Mouse (Mus musculus): Measurements from ENCODE around the gene Nedd9. TPM values are rescaled to one million over a fixed set of nuclear protein-coding genes. Genes with fewer than 3 reads are reported as not detected.

Gene Nedd9
- polyA plus RNA-seq, 1 experiment = 0.16 TPM

- H3K4me3 ChIP-seq (replicated peaks) = no peak overlapping the region
- peaks cover 5% of the 10 kb centered on the region for H3K27me3 ChIP-seq (replicated peaks)
- H3K4me1 ChIP-seq = peaks cover 7% of the 10 kb centered on the region; the same call in 1 of the 2 replicates
- H3K36me3 ChIP-seq (replicated peaks; ENCODE audit: low read length) = no peaks in the 10 kb centered on the region
- TF ChIP-seq GATA1 (IDR thresholded peaks at IDR 0.05; ENCODE audit: borderline replicate concordance, low read length) = no peak
- TF ChIP-seq FLI1 (IDR thresholded peaks at IDR 0.05; ENCODE audit: low read length) = no peak
- H3K9me3 ChIP-seq = no peaks in the 10 kb centered on the region
These were observed 84.6 kb downstream of the Nedd9 start for GRCm38 (mm10) chr13:41402441-41403003.

- Histone ChIP-seq H3K9me3 (no peaks in the 10 kb centered on the region), H3K4me3 (replicated peaks) (no peak overlapping the region), H3K4me1 (peaks cover 7% of the 10 kb centered on the region; the same call in 1 of the 2 replicates), H3K36me3 (replicated peaks; ENCODE audit: low read length) (no peaks in the 10 kb centered on the region), H3K27me3 (replicated peaks) (peaks cover 5% of the 10 kb centered on the region)
- TF ChIP-seq GATA1 (IDR thresholded peaks at IDR 0.05; ENCODE audit: borderline replicate concordance, low read length) (no peak), FLI1 (IDR thresholded peaks at IDR 0.05; ENCODE audit: low read length) (no peak)
These were observed 85.4 kb downstream of the Nedd9 start for GRCm38 (mm10) chr13:41401775-41402174.

- no peak overlapping the region for H3K4me3 ChIP-seq (replicated peaks)
- H3K9me3 ChIP-seq = no peaks in the 10 kb centered on the region
- TF ChIP-seq GATA1 (IDR thresholded peaks at IDR 0.05; ENCODE audit: borderline replicate concordance, low read length) = no peak
- no peak for TF ChIP-seq FLI1 (IDR thresholded peaks at IDR 0.05; ENCODE audit: low read length)
- peaks cover 7% of the 10 kb centered on the region; the same call in 1 of the 2 replicates for H3K4me1 ChIP-seq
- H3K36me3 ChIP-seq (replicated peaks; ENCODE audit: low read length) = no peaks in the 10 kb centered on the region
- peaks cover 5% of the 10 kb centered on the region for H3K27me3 ChIP-seq (replicated peaks)
These were observed 86.9 kb downstream of the Nedd9 start for GRCm38 (mm10) chr13:41400289-41400688.

GRCm38 (mm10) chr13:41392191-41392590 lies 95.0 kb downstream of the Nedd9 start:
- TF ChIP-seq GATA1 (IDR thresholded peaks at IDR 0.05; ENCODE audit: borderline replicate concordance, low read length) = no peak
- TF ChIP-seq FLI1 (IDR thresholded peaks at IDR 0.05; ENCODE audit: low read length) = no peak
- Histone ChIP-seq H3K4me1 (no peaks in the 10 kb centered on the region), H3K9me3 (no peaks in the 10 kb centered on the region), H3K36me3 (replicated peaks; ENCODE audit: low read length) (no peaks in the 10 kb centered on the region), H3K4me3 (replicated peaks) (no peak overlapping the region), H3K27me3 (replicated peaks) (no peaks in the 10 kb centered on the region)

- TF ChIP-seq GATA1 (IDR thresholded peaks at IDR 0.05; ENCODE audit: borderline replicate concordance, low read length) = no peak
- TF ChIP-seq FLI1 (IDR thresholded peaks at IDR 0.05; ENCODE audit: low read length) = no peak
- no peaks in the 10 kb centered on the region for H3K36me3 ChIP-seq (replicated peaks; ENCODE audit: low read length)
- H3K4me3 ChIP-seq (replicated peaks) = no peak overlapping the region
- H3K27me3 ChIP-seq (replicated peaks) = no peaks in the 10 kb centered on the region
- H3K9me3 ChIP-seq = no peaks in the 10 kb centered on the region
- no peaks in the 10 kb centered on the region for H3K4me1 ChIP-seq
These were observed 96.5 kb downstream of the Nedd9 start for GRCm38 (mm10) chr13:41390698-41391097.

GRCm38 (mm10) chr13:41386581-41386980 lies 100.6 kb downstream of the Nedd9 start:
- no peaks in the 10 kb centered on the region for H3K27me3 ChIP-seq (replicated peaks)
- no peak for TF ChIP-seq GATA1 (IDR thresholded peaks at IDR 0.05; ENCODE audit: borderline replicate concordance, low read length)
- TF ChIP-seq FLI1 (IDR thresholded peaks at IDR 0.05; ENCODE audit: low read length) = no peak
- H3K4me3 ChIP-seq (replicated peaks) = no peak overlapping the region
- H3K9me3 ChIP-seq = no peaks in the 10 kb centered on the region
- H3K4me1 ChIP-seq = peaks cover 7% of the 10 kb centered on the region
- H3K36me3 ChIP-seq (replicated peaks; ENCODE audit: low read length) = no peaks in the 10 kb centered on the region

GRCm38 (mm10) chr13:41384896-41385295 lies 102.3 kb downstream of the Nedd9 start:
- Histone ChIP-seq H3K9me3 (no peaks in the 10 kb centered on the region), H3K4me1 (peaks cover 19% of the 10 kb centered on the region), H3K36me3 (replicated peaks; ENCODE audit: low read length) (no peaks in the 10 kb centered on the region), H3K27me3 (replicated peaks) (peaks cover 4% of the 10 kb centered on the region), H3K4me3 (replicated peaks) (no peak overlapping the region)
- TF ChIP-seq GATA1 (IDR thresholded peaks at IDR 0.05; ENCODE audit: borderline replicate concordance, low read length) (no peak), FLI1 (IDR thresholded peaks at IDR 0.05; ENCODE audit: low read length) (no peak)

- H3K9me3 ChIP-seq = no peaks in the 10 kb centered on the region
- no peak overlapping the region for H3K4me3 ChIP-seq (replicated peaks)
- peaks cover 4% of the 10 kb centered on the region for H3K27me3 ChIP-seq (replicated peaks)
- peaks cover 20% of the 10 kb centered on the region for H3K4me1 ChIP-seq
- no peaks in the 10 kb centered on the region for H3K36me3 ChIP-seq (replicated peaks; ENCODE audit: low read length)
- TF ChIP-seq FLI1 (IDR thresholded peaks at IDR 0.05; ENCODE audit: low read length) = no peak
- TF ChIP-seq GATA1 (IDR thresholded peaks at IDR 0.05; ENCODE audit: borderline replicate concordance, low read length) = no peak
These were observed 104.5 kb downstream of the Nedd9 start for GRCm38 (mm10) chr13:41382635-41383034.

- Histone ChIP-seq H3K36me3 (replicated peaks; ENCODE audit: low read length) (no peaks in the 10 kb centered on the region), H3K27me3 (replicated peaks) (peaks cover 4% of the 10 kb centered on the region), H3K4me3 (replicated peaks) (peak overlapping the region; percentile 35), H3K4me1 (peaks cover 20% of the 10 kb centered on the region), H3K9me3 (no peaks in the 10 kb centered on the region)
- TF ChIP-seq FLI1 (IDR thresholded peaks at IDR 0.05; ENCODE audit: low read length) (no peak), GATA1 (IDR thresholded peaks at IDR 0.05; ENCODE audit: borderline replicate concordance, low read length) (no peak)
These were observed 105.2 kb downstream of the Nedd9 start for GRCm38 (mm10) chr13:41381806-41382546.

Data from megakaryocyte, embryonic 14.5 days (primary cell).